Mouse (Mus musculus) ES-E14 (cell line): ENCODE data around the gene Gm2663.
"Not testable (repeated sequence)": the region's sequence is repeated elsewhere in the genome, so short reads cannot be mapped to it uniquely, and the experiment has no call there.

Experiments
- CHD2 ChIP-seq: IDR thresholded peaks from 2 replicates; pipeline ENCODE4 v1.6.1; 2014; ENCODE audit warnings: mild to moderate bottlenecking, low read depth, low read length, inconsistent platforms
- HCFC1 ChIP-seq: IDR thresholded peaks from 2 replicates; pipeline ENCODE4 v1.6.1; 2012; ENCODE audit warnings: low read length, inconsistent platforms, borderline replicate concordance; ENCODE audit not compliant: insufficient read depth
- MAFK ChIP-seq: IDR thresholded peaks from 2 replicates; pipeline ENCODE4 v1.6.1; 2014; ENCODE audit warnings: mild to moderate bottlenecking, low read depth, low read length, inconsistent platforms; ENCODE audit not compliant: insufficient read depth
- ZC3H11A ChIP-seq: IDR thresholded peaks from 2 replicates; pipeline ENCODE4 v1.6.1; 2012; ENCODE audit warnings: low read depth, mild to moderate bottlenecking, inconsistent platforms, low read length, borderline replicate concordance
- ZNF384 ChIP-seq: IDR thresholded peaks from 2 replicates; pipeline ENCODE4 v1.6.1; 2012; ENCODE audit warnings: low read depth, low read length, inconsistent platforms

DNA sequence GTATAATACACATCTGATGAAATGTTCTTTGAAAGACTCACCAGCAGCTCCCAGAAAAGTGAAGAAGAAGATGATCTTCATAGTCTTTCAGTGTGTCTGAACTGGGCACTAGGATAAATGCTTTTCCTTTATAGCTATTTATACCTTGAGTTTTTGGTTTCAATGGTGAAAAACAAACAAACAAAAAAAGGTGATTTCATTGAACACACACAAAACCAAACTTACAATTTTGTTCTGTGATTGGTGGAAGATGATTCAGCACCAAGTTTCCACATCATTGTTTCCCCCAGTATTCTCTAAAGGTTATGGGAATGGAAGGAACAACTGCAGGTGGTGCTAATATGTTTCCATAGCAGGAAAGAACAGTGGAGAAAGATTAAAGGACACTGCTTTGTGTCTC lies at the start of gene Gm2663:
- not testable (repeated sequence) for TF ChIP-seq ZC3H11A, CHD2, ZNF384, MAFK, HCFC1
